Mouse (Mus musculus) embryonic facial prominence, embryonic 10.5 days (tissue): ENCODE results near the gene Crb3. TPM values are rescaled to one million over a fixed set of nuclear protein-coding genes. Genes with fewer than 3 reads are reported as not detected.

Experiments used
- DNase-seq: peaks from one replicate; pipeline ENCODE4 v3.0.0-alpha.2; 2017; ENCODE audit warnings: low spot score
- H3K27ac ChIP-seq: fragments of 300-500 bp; sonication (generic); replicated peaks from 2 replicates; pipeline ENCODE4 v1.5.1; 2016; ENCODE audit warnings: mild to moderate bottlenecking
- H3K27me3 ChIP-seq: fragments of 300-500 bp; sonication (generic); replicated peaks from 2 replicates; pipeline ENCODE4 v1.6.1; 2016; ENCODE audit warnings: low read depth, mild to moderate bottlenecking; ENCODE audit not compliant: poor library complexity, severe bottlenecking
- H3K36me3 ChIP-seq: fragments of 300-500 bp; sonication (generic); replicated peaks from 2 replicates; pipeline ENCODE4 v1.6.1; 2016; ENCODE audit warnings: mild to moderate bottlenecking, moderate library complexity
- H3K4me1 ChIP-seq: fragments of 300-500 bp; sonication (generic); 2 replicates; pipeline ENCODE4 v1.6.1; 2016
- H3K4me3 ChIP-seq: fragments of 300-500 bp; sonication (generic); 2 replicates; pipeline ENCODE4 v1.5.1; 2016; ENCODE audit warnings: mild to moderate bottlenecking, moderate library complexity
- H3K9me3 ChIP-seq: fragments of 300-500 bp; sonication (generic); 2 replicates; pipeline ENCODE4 v1.6.1; 2016; ENCODE audit warnings: mild to moderate bottlenecking
- WGBS: fragments of 180-500 bp; shearing (Covaris S2); methylation state at CpG from one replicate; pipeline ENCODE4 v1.1.7; 2016; 5-methylcytosine and 5-hydroxymethylcytosine counted together
- polyA plus RNA-seq: library from polyadenylated mRNA; unstranded; fragments of >200 nt; fragmentation: Nextera tagmentation; extraction: Ambion mirVana; gene quantifications from 2 replicates; pipeline ENCODE4 v1.2.1, GENCODE M21; 2016

Crb3 gene
- polyA plus RNA-seq, result 7.2 and 8.0 TPM in 2 replicates

- H3K9me3 ChIP-seq, result no peaks in the 10 kb centered on the region
- peaks cover 15% of the 10 kb centered on the region; the same call in 1 of the 2 replicates for H3K36me3 ChIP-seq
- peak within 1 kb of the TSS; percentile 82 for H3K27ac ChIP-seq
- WGBS, result 0% methylated on average over 22 of the region's 22 CpGs
- DNase-seq, result peak; percentile 46
- peaks cover 36% of the 10 kb centered on the region for H3K4me1 ChIP-seq
- peak within 1 kb of the TSS; percentile 88 for H3K4me3 ChIP-seq
- H3K27me3 ChIP-seq, result peaks cover 53% of the 10 kb centered on the region
Measured at GRCm38 (mm10) chr17:57058891-57059485, at the start of gene Crb3. Gene Crb3 (plus strand): TSS chr17:57059105.

- Histone ChIP-seq H3K4me1 (peaks cover 23% of the 10 kb centered on the region), H3K9me3 (no peaks in the 10 kb centered on the region), H3K27ac (peak overlapping the region; percentile 94), H3K27me3 (no peaks in the 10 kb centered on the region), H3K36me3 (peaks cover 35% of the 10 kb centered on the region), H3K4me3 (peak overlapping the region; percentile 80)
- 1% methylated on average over 19 of the region's 19 CpGs for WGBS
- DNase-seq, result no peak
Measured at GRCm38 (mm10) chr17:57010911-57011235, 48.0 kb upstream of the Crb3 start.

- Histone ChIP-seq H3K4me3 (peak within 1 kb of the TSS; percentile 80), H3K9me3 (no peaks in the 10 kb centered on the region), H3K4me1 (peaks cover 23% of the 10 kb centered on the region), H3K27me3 (no peaks in the 10 kb centered on the region), H3K36me3 (peaks cover 29% of the 10 kb centered on the region), H3K27ac (peak within 1 kb of the TSS; percentile 94)
- DNase-seq, result peak; percentile 97
- under 1% methylated on average over 51 of the region's 51 CpGs for WGBS
Measured at GRCm38 (mm10) chr17:57011236-57012141, 47.4 kb upstream of the Crb3 start, which contains the start of the genes Gtf2f1 and Gm17949. Gene Gtf2f1 (minus strand): TSS chr17:57011288. Gene Gm17949 (plus strand): TSS chr17:57011469.

- peaks cover 23% of the 10 kb centered on the region for H3K4me1 ChIP-seq
Measured at GRCm38 (mm10) chr17:57012245-57012795, 46.6 kb upstream of the Crb3 start.

GRCm38 (mm10) chr17:57019693-57020092 lies 39.2 kb upstream of the Crb3 start:
- no peaks in the 10 kb centered on the region for H3K9me3 ChIP-seq
- H3K4me1 ChIP-seq, result no peaks in the 10 kb centered on the region
- WGBS, result 88% methylated on average over 2 of the region's 2 CpGs
- H3K4me3 ChIP-seq, result no peak overlapping the region
- H3K27ac ChIP-seq, result no peak overlapping the region
- no peaks in the 10 kb centered on the region for H3K27me3 ChIP-seq
- H3K36me3 ChIP-seq, result peaks cover 59% of the 10 kb centered on the region
- no peak for DNase-seq

More at GRCm38 (mm10) chr17:57012245-57012795, 46.6 kb upstream of the Crb3 start:
- WGBS, result 73% methylated on average over 13 of the region's 13 CpGs
- H3K9me3 ChIP-seq, result no peaks in the 10 kb centered on the region
- DNase-seq, result no peak
- H3K27me3 ChIP-seq, result no peaks in the 10 kb centered on the region
- H3K4me3 ChIP-seq, result peak overlapping the region; percentile 80
- peak overlapping the region; percentile 94 for H3K27ac ChIP-seq
- H3K36me3 ChIP-seq, result peaks cover 20% of the 10 kb centered on the region

GRCm38 (mm10) chr17:57020960-57021359 lies 37.9 kb upstream of the Crb3 start:
- 93% methylated on average over 5 of the region's 5 CpGs for WGBS

GRCm38 (mm10) chr17:57027471-57027870 lies 31.4 kb upstream of the Crb3 start:
- no peaks in the 10 kb centered on the region for H3K27me3 ChIP-seq
- no peak overlapping the region for H3K27ac ChIP-seq
- H3K9me3 ChIP-seq, result no peaks in the 10 kb centered on the region
- DNase-seq, result no peak
- peaks cover 23% of the 10 kb centered on the region for H3K4me1 ChIP-seq
- H3K36me3 ChIP-seq, result peaks cover 72% of the 10 kb centered on the region
- 93% methylated on average over 4 of the region's 4 CpGs for WGBS
- H3K4me3 ChIP-seq, result no peak overlapping the region

More at GRCm38 (mm10) chr17:57020960-57021359, 37.9 kb upstream of the Crb3 start:
- no peaks in the 10 kb centered on the region for H3K9me3 ChIP-seq
- no peak for DNase-seq
- no peak overlapping the region for H3K27ac ChIP-seq
- no peaks in the 10 kb centered on the region for H3K27me3 ChIP-seq
- H3K36me3 ChIP-seq, result peaks cover 72% of the 10 kb centered on the region
- H3K4me3 ChIP-seq, result no peak overlapping the region
- no peaks in the 10 kb centered on the region for H3K4me1 ChIP-seq

- H3K27ac ChIP-seq, result 0 out of 2 replicates have a peak overlapping the region, but pooled peaks have one; percentile 99
- peaks cover 24% of the 10 kb centered on the region for H3K4me1 ChIP-seq
- WGBS, result 56% methylated on average over 8 of the region's 8 CpGs
- H3K36me3 ChIP-seq, result peaks cover 50% of the 10 kb centered on the region
- no peaks in the 10 kb centered on the region for H3K9me3 ChIP-seq
- peak overlapping the region; percentile 84 for H3K4me3 ChIP-seq
- H3K27me3 ChIP-seq, result no peaks in the 10 kb centered on the region
- no peak for DNase-seq
Measured at GRCm38 (mm10) chr17:57029691-57030090, 29.2 kb upstream of the Crb3 start.

- Histone ChIP-seq H3K4me1 (peaks cover 24% of the 10 kb centered on the region), H3K4me3 (peak within 1 kb of the TSS; percentile 84), H3K36me3 (peaks cover 36% of the 10 kb centered on the region), H3K9me3 (no peaks in the 10 kb centered on the region), H3K27me3 (no peaks in the 10 kb centered on the region), H3K27ac (peak within 1 kb of the TSS; percentile 99)
- peak; percentile 77 for DNase-seq
- WGBS, result under 1% methylated on average over 99 of the region's 99 CpGs
Measured at GRCm38 (mm10) chr17:57030931-57031660, 27.8 kb upstream of the Crb3 start, which contains the start of gene Khsrp. Gene Khsrp (minus strand): TSS chr17:57031522.

GRCm38 (mm10) chr17:57031661-57032420 lies 27.1 kb upstream of the Crb3 start:
- peak overlapping the region; percentile 99 for H3K27ac ChIP-seq
- H3K4me3 ChIP-seq, result peak overlapping the region; percentile 84
- WGBS, result under 1% methylated on average over 38 of the region's 38 CpGs
- H3K9me3 ChIP-seq, result no peaks in the 10 kb centered on the region
- peak; percentile 99 for DNase-seq
- H3K27me3 ChIP-seq, result peaks cover 3% of the 10 kb centered on the region; the same call in 1 of the 2 replicates
- peaks cover 28% of the 10 kb centered on the region for H3K36me3 ChIP-seq
- H3K4me1 ChIP-seq, result peaks cover 24% of the 10 kb centered on the region

GRCm38 (mm10) chr17:57032854-57033253 lies 26.1 kb upstream of the Crb3 start:
- WGBS, result 78% methylated on average over 4 of the region's 4 CpGs
- Histone ChIP-seq H3K9me3 (no peaks in the 10 kb centered on the region), H3K4me3 (peak overlapping the region; percentile 84), H3K4me1 (peaks cover 24% of the 10 kb centered on the region), H3K36me3 (peaks cover 18% of the 10 kb centered on the region), H3K27me3 (peaks cover 11% of the 10 kb centered on the region), H3K27ac (peak overlapping the region; percentile 87; the same call in 1 of the 2 replicates)
- DNase-seq, result no peak
